Mouse (Mus musculus): ENCODE measurements around the gene Xylt1. TPM values are rescaled to one million over a fixed set of nuclear protein-coding genes. Genes with fewer than 3 reads are reported as not detected.

Xylt1 gene
- polyA plus RNA-seq, 1 experiment from 2014 or later, result 1.8 TPM

GRCm38 (mm10) chr7:117618715-117619150 lies 238.0 kb downstream of the Xylt1 start:
- Histone ChIP-seq H3K27me3 (no peaks in the 10 kb centered on the region), H3K4me3 (replicated peaks) (no peak overlapping the region), H3K36me3 (no peaks in the 10 kb centered on the region), H3K4me2 (no peak overlapping the region), H3K27ac (no peak overlapping the region), H3K9me3 (no peaks in the 10 kb centered on the region), H3K4me1 (replicated peaks) (no peaks in the 10 kb centered on the region), H3K9ac (replicated peaks) (no peak overlapping the region)
- 66% methylated on average over 4 of the region's 4 CpGs for WGBS
- ATAC-seq (ENCODE audit: insufficient number of reproducible peaks, insufficient read depth, low FRiP score, low TSS enrichment, low read depth), result no peak

- Histone ChIP-seq H3K4me3 (replicated peaks) (no peak overlapping the region), H3K27ac (no peak overlapping the region), H3K4me1 (replicated peaks) (no peaks in the 10 kb centered on the region), H3K27me3 (no peaks in the 10 kb centered on the region), H3K36me3 (no peaks in the 10 kb centered on the region), H3K9ac (replicated peaks) (no peak overlapping the region), H3K9me3 (no peaks in the 10 kb centered on the region), H3K4me2 (no peak overlapping the region)
- WGBS, result 97% methylated on average over 4 of the region's 4 CpGs
- no peak for ATAC-seq (ENCODE audit: insufficient number of reproducible peaks, insufficient read depth, low FRiP score, low TSS enrichment, low read depth)
Observed at GRCm38 (mm10) chr7:117621566-117621965, 240.8 kb downstream of the Xylt1 start.

- no peaks in the 10 kb centered on the region for H3K4me1 ChIP-seq (replicated peaks)
- WGBS, result 76% methylated on average over 2 of the region's 2 CpGs
- no peaks in the 10 kb centered on the region for H3K27me3 ChIP-seq
- H3K27ac ChIP-seq, result no peak overlapping the region
- no peaks in the 10 kb centered on the region for H3K36me3 ChIP-seq
- no peak overlapping the region for H3K4me2 ChIP-seq
- H3K4me3 ChIP-seq (replicated peaks), result no peak overlapping the region
- ATAC-seq (ENCODE audit: insufficient number of reproducible peaks, insufficient read depth, low FRiP score, low TSS enrichment, low read depth), result no peak
- H3K9ac ChIP-seq (replicated peaks), result no peak overlapping the region
- H3K9me3 ChIP-seq, result no peaks in the 10 kb centered on the region
Observed at GRCm38 (mm10) chr7:117622769-117623168, 242.0 kb downstream of the Xylt1 start.

- no peak overlapping the region for H3K27ac ChIP-seq
- no peak overlapping the region for H3K4me3 ChIP-seq (replicated peaks)
- 77% methylated on average over 3 of the region's 3 CpGs for WGBS
- no peak for ATAC-seq (ENCODE audit: insufficient number of reproducible peaks, insufficient read depth, low FRiP score, low TSS enrichment, low read depth)
- no peaks in the 10 kb centered on the region for H3K4me1 ChIP-seq (replicated peaks)
- no peaks in the 10 kb centered on the region for H3K9me3 ChIP-seq
- no peak overlapping the region for H3K4me2 ChIP-seq
- H3K36me3 ChIP-seq, result no peaks in the 10 kb centered on the region
- no peak overlapping the region for H3K9ac ChIP-seq (replicated peaks)
- H3K27me3 ChIP-seq, result no peaks in the 10 kb centered on the region
Observed at GRCm38 (mm10) chr7:117628791-117629190, 248.0 kb downstream of the Xylt1 start.

- H3K9me3 ChIP-seq, result no peaks in the 10 kb centered on the region
- WGBS, result 63% methylated on average over 5 of the region's 5 CpGs
- H3K27me3 ChIP-seq, result no peaks in the 10 kb centered on the region
- no peak for ATAC-seq (ENCODE audit: insufficient number of reproducible peaks, insufficient read depth, low FRiP score, low TSS enrichment, low read depth)
- H3K4me2 ChIP-seq, result no peak overlapping the region
- no peaks in the 10 kb centered on the region for H3K4me1 ChIP-seq (replicated peaks)
- no peak overlapping the region for H3K9ac ChIP-seq (replicated peaks)
- H3K27ac ChIP-seq, result no peak overlapping the region
- no peaks in the 10 kb centered on the region for H3K36me3 ChIP-seq
- H3K4me3 ChIP-seq (replicated peaks), result no peak overlapping the region
Observed at GRCm38 (mm10) chr7:117630657-117631056, 249.9 kb downstream of the Xylt1 start.

GRCm38 (mm10) chr7:117635584-117635983 lies 254.8 kb downstream of the Xylt1 start:
- Histone ChIP-seq H3K4me1 (replicated peaks) (no peaks in the 10 kb centered on the region), H3K27ac (no peak overlapping the region), H3K27me3 (no peaks in the 10 kb centered on the region), H3K4me2 (no peak overlapping the region), H3K4me3 (replicated peaks) (no peak overlapping the region), H3K36me3 (no peaks in the 10 kb centered on the region), H3K9me3 (no peaks in the 10 kb centered on the region), H3K9ac (replicated peaks) (no peak overlapping the region)
- WGBS, result 71% methylated on average over 4 of the region's 4 CpGs
- no peak for ATAC-seq (ENCODE audit: insufficient number of reproducible peaks, insufficient read depth, low FRiP score, low TSS enrichment, low read depth)

- Histone ChIP-seq H3K27ac (no peak overlapping the region), H3K27me3 (no peaks in the 10 kb centered on the region), H3K4me2 (no peak overlapping the region), H3K4me3 (replicated peaks) (no peak overlapping the region), H3K9ac (replicated peaks) (no peak overlapping the region), H3K9me3 (no peaks in the 10 kb centered on the region), H3K36me3 (no peaks in the 10 kb centered on the region), H3K4me1 (replicated peaks) (no peaks in the 10 kb centered on the region)
- WGBS, result 71% methylated on average over 3 of the region's 3 CpGs
- ATAC-seq (ENCODE audit: insufficient number of reproducible peaks, insufficient read depth, low FRiP score, low TSS enrichment, low read depth), result peak; percentile 59; the same call in 1 of the 2 replicates
Observed at GRCm38 (mm10) chr7:117636713-117637112, 255.9 kb downstream of the Xylt1 start.

- no peak overlapping the region for H3K9ac ChIP-seq (replicated peaks)
- H3K4me3 ChIP-seq (replicated peaks), result no peak overlapping the region
- H3K27me3 ChIP-seq, result no peaks in the 10 kb centered on the region
- 88% methylated on average over 2 of the region's 2 CpGs for whole genome bisulfite sequencing
- no peak overlapping the region for H3K27ac ChIP-seq
- H3K9me3 ChIP-seq, result no peaks in the 10 kb centered on the region
- ATAC-seq (ENCODE audit: insufficient number of reproducible peaks, insufficient read depth, low FRiP score, low TSS enrichment, low read depth), result no peak
- H3K4me2 ChIP-seq, result no peak overlapping the region
- no peaks in the 10 kb centered on the region for H3K36me3 ChIP-seq
- no peaks in the 10 kb centered on the region for H3K4me1 ChIP-seq (replicated peaks)
Observed at GRCm38 (mm10) chr7:117637997-117638396, 257.2 kb downstream of the Xylt1 start.

- no peak for ATAC-seq (ENCODE audit: insufficient number of reproducible peaks, insufficient read depth, low FRiP score, low TSS enrichment, low read depth)
- WGBS, result 19% methylated on average over 1 of the region's 1 CpGs
Observed at GRCm38 (mm10) chr7:117652637-117653036, 271.9 kb downstream of the Xylt1 start.

GRCm38 (mm10) chr7:117655732-117656131 lies 275.0 kb downstream of the Xylt1 start:
- H3K27ac ChIP-seq, result no peak overlapping the region
- WGBS, result 96% methylated on average over 5 of the region's 5 CpGs
- H3K9ac ChIP-seq (replicated peaks), result no peak overlapping the region
- no peaks in the 10 kb centered on the region for H3K27me3 ChIP-seq
- H3K9me3 ChIP-seq, result no peaks in the 10 kb centered on the region
- peaks cover 6% of the 10 kb centered on the region; the same call in 1 of the 2 replicates for H3K36me3 ChIP-seq
- H3K4me1 ChIP-seq (replicated peaks), result no peaks in the 10 kb centered on the region
- no peak overlapping the region for H3K4me3 ChIP-seq (replicated peaks)
- ATAC-seq (ENCODE audit: insufficient number of reproducible peaks, insufficient read depth, low FRiP score, low TSS enrichment, low read depth), result no peak
- H3K4me2 ChIP-seq, result no peak overlapping the region

More at GRCm38 (mm10) chr7:117652637-117653036, 271.9 kb downstream of the Xylt1 start:
- Histone ChIP-seq H3K4me2 (no peak overlapping the region), H3K36me3 (peaks cover 12% of the 10 kb centered on the region; the same call in 1 of the 2 replicates), H3K4me3 (replicated peaks) (no peak overlapping the region), H3K27ac (no peak overlapping the region), H3K4me1 (replicated peaks) (no peaks in the 10 kb centered on the region), H3K9ac (replicated peaks) (no peak overlapping the region), H3K9me3 (no peaks in the 10 kb centered on the region), H3K27me3 (no peaks in the 10 kb centered on the region)

- no peak overlapping the region for H3K4me3 ChIP-seq (replicated peaks)
Observed at GRCm38 (mm10) chr7:117658180-117658579, 277.4 kb downstream of the Xylt1 start.

GRCm38 (mm10) chr7:117658739-117659138 lies 278.0 kb downstream of the Xylt1 start:
- Histone ChIP-seq H3K9me3 (no peaks in the 10 kb centered on the region), H3K4me1 (replicated peaks) (no peaks in the 10 kb centered on the region), H3K4me3 (replicated peaks) (no peak overlapping the region), H3K4me2 (no peak overlapping the region), H3K9ac (replicated peaks) (no peak overlapping the region), H3K36me3 (peaks cover 5% of the 10 kb centered on the region; the same call in 1 of the 2 replicates), H3K27ac (no peak overlapping the region), H3K27me3 (no peaks in the 10 kb centered on the region)
- WGBS, result 84% methylated on average over 4 of the region's 4 CpGs
- no peak for ATAC-seq (ENCODE audit: insufficient number of reproducible peaks, insufficient read depth, low FRiP score, low TSS enrichment, low read depth)

More at GRCm38 (mm10) chr7:117658180-117658579, 277.4 kb downstream of the Xylt1 start:
- no peak overlapping the region for H3K9ac ChIP-seq (replicated peaks)
- peaks cover 5% of the 10 kb centered on the region; the same call in 1 of the 2 replicates for H3K36me3 ChIP-seq
- no peaks in the 10 kb centered on the region for H3K9me3 ChIP-seq
- no peak overlapping the region for H3K27ac ChIP-seq
- H3K4me1 ChIP-seq (replicated peaks), result no peaks in the 10 kb centered on the region
- no peaks in the 10 kb centered on the region for H3K27me3 ChIP-seq
- 93% methylated on average over 4 of the region's 4 CpGs for WGBS
- no peak for ATAC-seq (ENCODE audit: insufficient number of reproducible peaks, insufficient read depth, low FRiP score, low TSS enrichment, low read depth)
- no peak overlapping the region for H3K4me2 ChIP-seq
